Mouse (Mus musculus) lung, embryonic 16.5 days (tissue): ENCODE data around the gene Hoxa11. TPM values are rescaled to one million over a fixed set of nuclear protein-coding genes. Genes with fewer than 3 reads are reported as not detected.

ENCODE experiments used
- ATAC-seq: fragments of 200-750 bp; cut with Nextera tagmentation; 2 replicates; pipeline ENCODE4 v1.8.0; 2017; ENCODE audit warnings: low read depth, mild to moderate bottlenecking, moderate library complexity
- H3K27ac ChIP-seq: fragments of 300-500 bp; sonication (generic); 2 replicates; pipeline ENCODE4 v1.5.1; 2014; ENCODE audit warnings: mild to moderate bottlenecking, control low read depth, low read length
- H3K27me3 ChIP-seq: fragments of 300-500 bp; sonication (generic); 2 replicates; pipeline ENCODE4 v1.6.1; 2014; ENCODE audit warnings: low read depth, low read length, mixed read lengths; ENCODE audit not compliant: control insufficient read depth, insufficient read depth
- H3K36me3 ChIP-seq: fragments of 300-500 bp; sonication (generic); 2 replicates; pipeline ENCODE4 v1.6.1; 2014; ENCODE audit warnings: low read length; ENCODE audit not compliant: control insufficient read depth, insufficient read depth
- H3K4me1 ChIP-seq: fragments of 300-500 bp; sonication (generic); replicated peaks from 2 replicates; pipeline ENCODE4 v1.6.1; 2014; ENCODE audit warnings: low read length, mixed read lengths; ENCODE audit not compliant: control insufficient read depth, insufficient read depth
- H3K4me2 ChIP-seq: fragments of 300-500 bp; sonication (generic); 2 replicates; pipeline ENCODE4 v1.6.1; 2014; ENCODE audit warnings: low read depth, low read length, control low read depth
- H3K4me3 ChIP-seq: fragments of 300-500 bp; sonication (generic); 2 replicates; pipeline ENCODE4 v1.5.1; 2014; ENCODE audit warnings: mild to moderate bottlenecking, low read length, control low read depth
- H3K9ac ChIP-seq: fragments of 300-500 bp; sonication (generic); 2 replicates; pipeline ENCODE4 v1.6.1; 2014; ENCODE audit warnings: low read length, control low read depth
- H3K9me3 ChIP-seq: fragments of 300-500 bp; sonication (generic); 2 replicates; pipeline ENCODE4 v1.6.1; 2016; ENCODE audit warnings: low read length; ENCODE audit not compliant: control insufficient read depth
- WGBS: fragments of 180-500 bp; shearing (Covaris S2); extraction: QIAGEN DNeasy Blood & Tissue Kit; methylation state at CpG from one replicate; pipeline ENCODE4 v1.1.7; 2014; 5-methylcytosine and 5-hydroxymethylcytosine counted together
- polyA plus RNA-seq: library from polyadenylated mRNA; unstranded; fragments of >200 nt; fragmentation: Nextera tagmentation; extraction: Ambion mirVana; gene quantifications from 2 replicates; pipeline ENCODE4 v1.2.1, GENCODE M21; 2015

The Hoxa11 gene
- polyA plus RNA-seq, 1 experiment from 2014 or later, result not detected

GRCm38 (mm10) chr6:52206882-52207683, 38.5 kb downstream of the Hoxa11 start:
- H3K4me2 ChIP-seq, result peak overlapping the region; percentile 73
- peak overlapping the region; percentile 80 for H3K27ac ChIP-seq
- no peaks in the 10 kb centered on the region for H3K36me3 ChIP-seq
- WGBS, result 36% methylated on average over 4 of the region's 4 CpGs
- H3K4me3 ChIP-seq, result peak overlapping the region; percentile 85
- H3K27me3 ChIP-seq, result peaks cover 54% of the 10 kb centered on the region
- no peak for ATAC-seq
- no peaks in the 10 kb centered on the region for H3K4me1 ChIP-seq
- H3K9ac ChIP-seq, result peak overlapping the region; percentile 2
- no peaks in the 10 kb centered on the region for H3K9me3 ChIP-seq

GRCm38 (mm10) chr6:52205638-52206621, 39.7 kb downstream of the Hoxa11 start:
- H3K36me3 ChIP-seq, result no peaks in the 10 kb centered on the region
- peak overlapping the region; percentile 73 for H3K4me2 ChIP-seq
- H3K27me3 ChIP-seq, result peaks cover 51% of the 10 kb centered on the region
- H3K4me3 ChIP-seq, result peak overlapping the region; percentile 85
- no peaks in the 10 kb centered on the region for H3K9me3 ChIP-seq
- H3K4me1 ChIP-seq, result peaks cover 2% of the 10 kb centered on the region; the same call in 1 of the 2 replicates
- peak overlapping the region; percentile 73 for H3K27ac ChIP-seq
- H3K9ac ChIP-seq, result peak overlapping the region; percentile 59
- ATAC-seq, result no peak
- 15% methylated on average over 55 of the region's 55 CpGs for WGBS

GRCm38 (mm10) chr6:52205221-52205620, 40.4 kb downstream of the Hoxa11 start:
- peak overlapping the region; percentile 59 for H3K9ac ChIP-seq
- peak overlapping the region; percentile 85 for H3K4me3 ChIP-seq
- no peaks in the 10 kb centered on the region for H3K9me3 ChIP-seq
- ATAC-seq, result no peak
- H3K27ac ChIP-seq, result peak overlapping the region; percentile 73
- peak overlapping the region; percentile 73 for H3K4me2 ChIP-seq
- H3K27me3 ChIP-seq, result peaks cover 53% of the 10 kb centered on the region
- 12% methylated on average over 14 of the region's 14 CpGs for WGBS
- no peaks in the 10 kb centered on the region for H3K36me3 ChIP-seq
- peaks cover 2% of the 10 kb centered on the region; the same call in 1 of the 2 replicates for H3K4me1 ChIP-seq

GRCm38 (mm10) chr6:52204050-52204752, 41.4 kb downstream of the Hoxa11 start, which contains the start of gene Hoxa5:
Gene Hoxa5, minus strand, starts transcription at chr6:52204587.
- WGBS, result under 1% methylated on average over 65 of the region's 65 CpGs
- Histone ChIP-seq H3K4me3 (peak within 1 kb of the TSS; percentile 85), H3K27me3 (peaks cover 55% of the 10 kb centered on the region), H3K36me3 (no peaks in the 10 kb centered on the region), H3K9ac (peak within 1 kb of the TSS; percentile 97), H3K4me1 (peaks cover 2% of the 10 kb centered on the region; the same call in 1 of the 2 replicates), H3K9me3 (no peaks in the 10 kb centered on the region), H3K27ac (peak within 1 kb of the TSS; percentile 93), H3K4me2 (peak within 1 kb of the TSS; percentile 73)
- ATAC-seq, result peak; percentile 91

- under 1% methylated on average over 45 of the region's 46 CpGs for WGBS
- H3K4me2 ChIP-seq, result peak overlapping the region; percentile 73
- peaks cover 55% of the 10 kb centered on the region for H3K27me3 ChIP-seq
- ATAC-seq, result no peak; the same call in 1 of the 2 replicates
- H3K36me3 ChIP-seq, result no peaks in the 10 kb centered on the region
- H3K27ac ChIP-seq, result peak overlapping the region; percentile 93
- peak overlapping the region; percentile 85 for H3K4me3 ChIP-seq
- H3K9me3 ChIP-seq, result no peaks in the 10 kb centered on the region
- H3K9ac ChIP-seq, result peak overlapping the region; percentile 97
- H3K4me1 ChIP-seq, result peaks cover 6% of the 10 kb centered on the region
Observed at GRCm38 (mm10) chr6:52203371-52204049, 42.1 kb downstream of the Hoxa11 start.

DNA sequence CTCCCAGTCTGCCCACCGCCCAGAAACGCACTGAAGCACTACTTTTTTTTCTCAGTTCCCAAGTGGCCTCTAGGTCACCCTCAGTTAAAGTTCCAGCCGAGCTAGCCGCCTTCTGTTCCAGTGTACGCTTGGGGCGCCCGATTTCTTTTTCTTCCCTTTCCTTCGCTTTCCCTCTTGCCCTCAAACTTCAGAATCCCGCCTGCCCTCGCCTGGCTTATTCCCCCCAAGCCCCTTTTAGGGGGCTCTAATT, 42.6 kb downstream of the Hoxa11 start:
- Histone ChIP-seq H3K36me3 (no peaks in the 10 kb centered on the region), H3K27me3 (peaks cover 51% of the 10 kb centered on the region), H3K9me3 (no peaks in the 10 kb centered on the region), H3K9ac (peak overlapping the region; percentile 97), H3K4me2 (peak overlapping the region; percentile 73), H3K4me1 (peaks cover 7% of the 10 kb centered on the region), H3K4me3 (peak overlapping the region; percentile 85), H3K27ac (peak overlapping the region; percentile 93)
- ATAC-seq, result no peak
- 2% methylated on average over 10 of the region's 10 CpGs for WGBS

DNA sequence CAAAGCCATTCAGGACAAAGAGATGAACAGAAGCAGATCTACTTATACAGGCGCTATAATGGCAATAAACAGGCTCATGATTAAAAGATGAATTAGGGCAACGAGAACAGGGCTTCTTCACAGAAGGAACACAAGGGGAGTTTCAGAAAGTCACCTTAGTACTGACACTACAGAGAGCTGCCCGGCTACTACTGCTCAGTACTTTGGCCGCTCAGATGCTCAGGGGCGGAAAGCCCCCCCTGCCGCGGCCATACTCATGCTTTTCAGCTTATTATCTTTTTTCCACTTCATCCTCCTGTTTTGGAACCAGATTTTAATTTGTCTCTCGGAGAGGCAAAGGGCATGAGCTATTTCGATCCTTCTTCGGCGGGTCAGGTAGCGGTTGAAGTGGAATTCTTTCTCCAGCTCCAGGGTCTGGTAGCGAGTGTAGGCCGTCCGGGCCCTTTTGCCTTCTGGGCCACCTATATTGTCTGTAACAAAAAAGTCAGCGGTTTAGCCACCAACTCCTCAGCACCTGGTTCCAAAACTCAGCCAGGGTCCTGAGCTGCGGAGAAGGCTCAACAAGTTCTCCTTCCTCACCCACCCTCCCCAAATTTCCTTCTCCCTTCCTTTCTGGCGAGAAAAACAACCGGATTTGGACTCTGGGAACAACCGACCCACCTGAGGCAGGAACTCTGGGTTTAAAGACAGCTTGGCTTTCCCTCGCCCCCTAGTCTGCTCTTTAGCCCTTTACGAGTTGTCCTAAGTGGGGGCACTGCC, 43.1 kb downstream of the Hoxa11 start:
- Histone ChIP-seq H3K27me3 (peaks cover 52% of the 10 kb centered on the region), H3K4me2 (peak overlapping the region; percentile 73), H3K9ac (peak overlapping the region; percentile 97), H3K4me3 (peak overlapping the region; percentile 85), H3K36me3 (no peaks in the 10 kb centered on the region), H3K4me1 (peaks cover 9% of the 10 kb centered on the region), H3K9me3 (no peaks in the 10 kb centered on the region), H3K27ac (peak overlapping the region; percentile 93)
- WGBS, result 5% methylated on average over 22 of the region's 22 CpGs
- ATAC-seq, result no peak

DNA sequence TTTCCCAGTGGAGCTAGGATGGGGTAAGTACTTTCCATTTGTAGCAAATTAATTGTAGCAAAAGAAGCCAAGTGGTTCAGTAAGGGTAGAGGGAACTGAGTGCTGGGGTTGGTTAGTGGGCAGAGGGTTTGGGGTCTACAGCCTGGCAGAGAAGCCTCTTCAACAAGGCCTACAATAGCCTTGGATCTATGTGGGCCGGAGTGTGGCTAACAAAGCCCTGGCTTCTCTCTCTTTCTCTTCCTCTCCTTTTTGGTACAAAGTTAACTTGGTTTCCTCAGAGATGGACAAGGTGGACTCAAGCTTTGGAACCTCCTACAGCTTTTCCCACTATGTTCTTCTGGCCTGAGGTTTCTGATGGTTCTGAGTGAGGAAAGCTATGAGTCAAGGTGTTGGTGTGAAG, 44.3 kb downstream of the Hoxa11 start:
- Histone ChIP-seq H3K4me2 (peak overlapping the region; percentile 73), H3K27ac (peak overlapping the region; percentile 84), H3K27me3 (peaks cover 46% of the 10 kb centered on the region), H3K4me1 (peaks cover 15% of the 10 kb centered on the region), H3K4me3 (peak overlapping the region; percentile 85), H3K9ac (peak overlapping the region; percentile 97), H3K9me3 (no peaks in the 10 kb centered on the region), H3K36me3 (no peaks in the 10 kb centered on the region)
- WGBS, result 9% methylated on average over 1 of the region's 1 CpGs
- no peak for ATAC-seq
